Mouse (Mus musculus) megakaryocyte, embryonic 14.5 days (primary cell): ENCODE measurements around the gene Commd1.

Experiments
- FLI1 ChIP-seq: IDR thresholded peaks from 2 replicates; pipeline ENCODE4 v1.6.1; 2012; ENCODE audit warnings: low read length, inconsistent platforms, mixed read lengths
- GATA1 ChIP-seq: IDR thresholded peaks from 3 replicates; pipeline ENCODE4 v1.6.1; 2012; ENCODE audit warnings: mixed read lengths, low read length, inconsistent platforms, borderline replicate concordance

DNA sequence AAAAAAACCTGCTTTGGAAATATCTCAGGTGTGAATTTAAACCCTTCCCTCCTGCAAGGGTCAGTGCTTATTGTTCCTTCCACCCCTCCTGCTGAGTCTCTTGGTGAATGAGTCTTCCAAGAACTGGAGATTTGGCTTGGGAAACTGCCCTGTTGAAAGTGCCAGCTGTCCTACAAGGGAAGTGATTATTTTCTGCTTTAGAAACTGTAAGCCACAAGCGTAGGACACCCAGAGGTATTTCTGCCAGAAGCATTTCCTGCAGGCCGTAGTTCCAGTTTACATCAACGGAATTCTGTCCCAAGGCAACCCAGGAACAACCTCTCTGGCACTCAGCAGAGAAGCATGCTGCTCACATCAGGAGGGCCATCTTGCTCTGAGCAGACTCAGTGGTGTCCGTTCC, 108.8 kb downstream of the Commd1 start:
- TF ChIP-seq GATA1 (no peak), FLI1 (no peak)
